Mouse (Mus musculus) midbrain, postnatal 0 days (tissue): ENCODE measurements around the gene Exo5. TPM values are rescaled to one million over a fixed set of nuclear protein-coding genes. Genes with fewer than 3 reads are reported as not detected.

Experiments
- ATAC-seq: fragments of 200-750 bp; cut with Nextera tagmentation; 2 replicates; pipeline ENCODE4 v1.8.0; 2017; ENCODE audit warnings: moderate number of reproducible peaks, mild to moderate bottlenecking, moderate TSS enrichment, moderate library complexity; ENCODE audit not compliant: low FRiP score
- DNase-seq: peaks from one replicate; pipeline ENCODE4 v3.0.0-alpha.2; 2015; ENCODE audit warnings: low spot score
- H3K27ac ChIP-seq: fragments of 300-500 bp; sonication (generic); 2 replicates; pipeline ENCODE4 v1.5.1; 2014; ENCODE audit warnings: low read depth, mild to moderate bottlenecking, low read length, mixed read lengths
- H3K27me3 ChIP-seq: fragments of 300-500 bp; sonication (generic); 2 replicates; pipeline ENCODE4 v1.6.1; 2014; ENCODE audit warnings: low read length, control low read depth, mixed read lengths; ENCODE audit not compliant: insufficient read depth
- H3K36me3 ChIP-seq: fragments of 300-500 bp; sonication (generic); 2 replicates; pipeline ENCODE4 v1.6.1; 2014; ENCODE audit warnings: low read length, control low read depth, mixed read lengths; ENCODE audit not compliant: insufficient read depth
- H3K4me1 ChIP-seq: fragments of 300-500 bp; sonication (generic); 2 replicates; pipeline ENCODE4 v1.6.1; 2014; ENCODE audit warnings: mild to moderate bottlenecking, control low read depth, antibody characterized with exemption, low read length, mixed read lengths; ENCODE audit not compliant: insufficient read depth
- H3K4me2 ChIP-seq: fragments of 300-500 bp; sonication (generic); 2 replicates; pipeline ENCODE4 v1.6.1; 2014; ENCODE audit warnings: low read depth, mild to moderate bottlenecking, low read length, mixed read lengths; ENCODE audit not compliant: poor library complexity, severe bottlenecking
- H3K4me3 ChIP-seq: fragments of 300-500 bp; sonication (generic); 2 replicates; pipeline ENCODE4 v1.5.1; 2014; ENCODE audit warnings: low read depth, mild to moderate bottlenecking, low read length, moderate library complexity
- H3K9ac ChIP-seq: fragments of 300-500 bp; sonication (generic); replicated peaks from 2 replicates; pipeline ENCODE4 v1.6.1; 2014; ENCODE audit warnings: mild to moderate bottlenecking, low read length, moderate library complexity, mixed read lengths; ENCODE audit not compliant: poor library complexity, severe bottlenecking
- H3K9me3 ChIP-seq: fragments of 300-500 bp; sonication (generic); 2 replicates; pipeline ENCODE4 v1.6.1; 2016; ENCODE audit warnings: low read length, control low read depth
- CTCF ChIP-seq: IDR thresholded peaks from 2 replicates; pipeline ENCODE4 v1.5.1; 2016; ENCODE audit warnings: antibody characterized with exemption, mild to moderate bottlenecking
- WGBS: fragments of 180-500 bp; shearing (Covaris S2); extraction: QIAGEN DNeasy Blood & Tissue Kit; methylation state at CpG from one replicate; pipeline ENCODE4 v1.1.7; 2014; 5-methylcytosine and 5-hydroxymethylcytosine counted together
- microRNA-seq: library from miRNA; unstranded; fragments of <30 nt; microRNA quantifications from one replicate; pipeline ENCODE4, GENCODE M21; 2016; ENCODE audit warnings: borderline number of aligned reads
- polyA plus RNA-seq: library from polyadenylated mRNA; unstranded; fragments of >200 nt; fragmentation: Nextera tagmentation; extraction: Ambion mirVana; gene quantifications from 2 replicates; pipeline ENCODE4 v1.2.1, GENCODE M21; 2015
- total RNA-seq: library from RNA; depleted of rRNA; stranded (reverse); fragments of >200 nt; gene quantifications from 2 replicates; pipeline ENCODE4 v1.2.3, GENCODE M21; 2014; rRNA removed

Gene Exo5
- total and polyA plus RNA-seq, 2 experiments from 2014 or later, result 11.1 to 13.4 TPM

DNA sequence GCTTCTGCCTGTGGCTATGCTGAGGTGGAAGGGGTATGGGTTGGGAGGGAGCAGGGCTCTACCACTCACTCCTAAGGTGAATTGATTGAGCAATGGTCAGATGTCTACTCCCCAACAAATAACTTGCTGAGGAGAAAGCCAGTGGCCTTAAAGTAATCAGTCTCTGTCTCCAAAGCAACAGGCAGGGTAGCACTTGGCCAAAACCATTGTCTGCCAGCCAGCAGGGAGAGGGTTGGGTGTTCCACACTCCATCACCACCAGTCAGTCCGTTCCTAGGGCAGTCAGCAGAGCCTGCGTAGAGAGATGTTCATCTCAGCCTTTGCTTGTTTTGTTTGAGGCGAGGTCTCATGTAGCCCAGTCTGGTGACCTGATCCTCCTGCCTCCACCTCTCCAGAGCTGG is 48.9 kb downstream of the Exo5 start:
- no peak overlapping the region for H3K4me2 ChIP-seq
- DNase-seq (no peak), ATAC-seq (no peak)
- 72% methylated on average over 3 of the region's 3 CpGs for WGBS
- no peak for TF ChIP-seq CTCF
- no peak overlapping the region for H3K27ac ChIP-seq
- no peak overlapping the region for H3K4me3 ChIP-seq
- H3K9me3 ChIP-seq, result no peaks in the 10 kb centered on the region
- no peak overlapping the region for H3K9ac ChIP-seq
- peaks cover 5% of the 10 kb centered on the region for H3K36me3 ChIP-seq
- no peaks in the 10 kb centered on the region for H3K27me3 ChIP-seq
- 0 out of 2 replicates have a peak, but pooled peaks cover 1% of the 10 kb centered on the region for H3K4me1 ChIP-seq

Small RNA genes lying within 50 kb of the gene (microRNA-seq; reads per million reads assigned to microRNA genes)
- not detected for gene Mir7015

Other genes starting within 250 kb of the Exo5 start
- 8.2 and 9.8 TPM in 2 replicates for gene Kcnq4, start 176.4 kb downstream of the Exo5 start, total RNA-seq
- gene Kcnq4, start 176.4 kb downstream of the Exo5 start, polyA plus RNA-seq, result 4.2 and 4.6 TPM in 2 replicates
- gene Nfyc, start 93.4 kb downstream of the Exo5 start, total RNA-seq, result 85.1 and 87.8 TPM in 2 replicates
- gene Nfyc, start 93.4 kb downstream of the Exo5 start, polyA plus RNA-seq, result 60.5 and 65.8 TPM in 2 replicates
- 131 and 140 TPM in 2 replicates for gene Rims3, start 70.2 kb downstream of the Exo5 start, total RNA-seq
- gene Rims3, start 70.2 kb downstream of the Exo5 start, polyA plus RNA-seq, result 34.6 and 37.1 TPM in 2 replicates
- gene Zfp69, start 26.7 kb upstream of the Exo5 start, total RNA-seq, result 2.1 and 2.9 TPM in 2 replicates
- 3.9 and 4.8 TPM in 2 replicates for gene Zfp69, start 26.7 kb upstream of the Exo5 start, polyA plus RNA-seq
- 91.6 and 98.7 TPM in 2 replicates for gene Smap2, start 92.2 kb upstream of the Exo5 start, total RNA-seq
- gene Smap2, start 92.2 kb upstream of the Exo5 start, polyA plus RNA-seq, result 42.7 and 45.5 TPM in 2 replicates
- gene Col9a2, start 114.4 kb upstream of the Exo5 start, total RNA-seq, result 38.4 and 68.5 TPM in 2 replicates
- gene Col9a2, start 114.4 kb upstream of the Exo5 start, polyA plus RNA-seq, result 18.2 and 19.7 TPM in 2 replicates
- gene Zmpste24, start 173.2 kb upstream of the Exo5 start, total RNA-seq, result 18.6 and 19.9 TPM in 2 replicates
- 17.0 and 18.0 TPM in 2 replicates for gene Zmpste24, start 173.2 kb upstream of the Exo5 start, polyA plus RNA-seq
- not detected in 2 replicates for gene Tmco2, start 184.2 kb upstream of the Exo5 start, total RNA-seq
- gene Tmco2, start 184.2 kb upstream of the Exo5 start, polyA plus RNA-seq, result 0.30 TPM in 1 of 2 replicates, not detected in the other